Mouse (Mus musculus) neural tube, postnatal 0 days (tissue): ENCODE data around the gene Optc. TPM values are rescaled to one million over a fixed set of nuclear protein-coding genes. Genes with fewer than 3 reads are reported as not detected.

Experiments
- polyA plus RNA-seq: library from polyadenylated mRNA; unstranded; fragments of >200 nt; fragmentation: Nextera tagmentation; extraction: Ambion mirVana; gene quantifications from 2 replicates; pipeline ENCODE4 v1.2.1, GENCODE M21; 2015

Gene Optc
- 2.3 and 3.0 TPM in 2 replicates for polyA plus RNA-seq

GRCm38 (mm10) chr1:133907949-133908658 is at the start of gene Optc:
Gene Optc (minus strand): TSS chr1:133907999.

DNA sequence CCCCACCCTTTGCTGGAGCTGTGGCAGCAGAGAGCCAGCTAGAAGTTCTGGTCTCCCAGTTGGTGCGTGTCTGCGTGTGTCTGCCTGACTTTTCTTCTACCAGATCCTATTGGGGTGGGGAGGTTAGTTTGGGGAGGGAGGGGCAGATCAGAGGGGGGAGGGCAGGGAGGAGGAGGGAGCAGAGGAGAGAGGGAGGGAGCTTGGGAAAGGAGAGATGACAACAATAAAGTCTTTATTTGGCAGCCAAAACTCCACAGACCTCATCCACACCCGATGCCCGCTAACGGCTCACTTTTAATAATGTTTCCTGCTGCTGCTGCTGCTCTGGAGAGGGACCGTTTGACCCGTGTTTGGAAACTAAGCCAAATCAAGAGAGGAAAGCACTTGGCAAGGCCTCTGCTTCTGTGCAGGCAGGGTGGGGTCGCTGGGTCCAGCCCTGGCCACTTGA is 13.5 kb upstream of the Optc start, which contains the start of gene Prelp:
Prelp (minus strand) TSS at position 111 of the 448 bp plus-strand sequence.

Other genes starting within 250 kb of the Optc start
- gene Zbed6, start 247.1 kb downstream of the Optc start, polyA plus RNA-seq: 0.09 TPM in 1 of 2 replicates, not detected in the other
- gene Gm38394, start 246.7 kb downstream of the Optc start, polyA plus RNA-seq: 1.9 and 2.4 TPM in 2 replicates
- not detected in 2 replicates for gene Lax1, start 217.9 kb downstream of the Optc start, polyA plus RNA-seq
- 16.7 and 17.0 TPM in 2 replicates for gene Atp2b4, start 107.0 kb downstream of the Optc start, polyA plus RNA-seq
- 6.6 and 10.0 TPM in 2 replicates for gene Prelp, start 13.4 kb upstream of the Optc start, polyA plus RNA-seq
- 15.7 and 28.9 TPM in 2 replicates for gene Fmod, start 129.3 kb upstream of the Optc start, polyA plus RNA-seq
- gene Btg2, start 171.1 kb upstream of the Optc start, polyA plus RNA-seq: 15.2 and 17.9 TPM in 2 replicates
- 0.26 and 0.62 TPM in 2 replicates for gene Chit1, start 203.2 kb upstream of the Optc start, polyA plus RNA-seq